Mouse (Mus musculus): ENCODE measurements around the gene Homer2. TPM values are rescaled to one million over a fixed set of nuclear protein-coding genes. Genes with fewer than 3 reads are reported as not detected.

Gene Homer2
- polyA plus RNA-seq, 1 experiment from 2014 or later = 80.4 TPM

DNA sequence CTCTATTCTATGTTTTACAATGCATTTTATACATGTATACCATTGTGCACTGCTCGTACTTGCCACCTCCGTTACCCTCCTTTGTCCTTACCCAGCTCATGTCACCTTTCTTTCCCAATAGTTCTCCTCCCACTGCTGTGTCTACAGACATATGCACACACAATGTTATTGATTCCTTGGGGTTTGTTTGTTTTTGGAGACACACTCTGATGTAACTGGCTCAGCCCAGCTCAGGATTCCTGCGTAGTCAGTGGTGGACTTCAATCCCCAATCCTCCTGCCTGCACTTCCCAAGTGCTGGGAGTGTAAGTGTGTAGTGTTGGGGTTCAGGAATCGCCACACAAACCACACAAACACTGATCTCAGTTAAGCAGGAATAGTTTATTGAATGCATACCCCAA is 120.1 kb downstream of the Homer2 start:
- no peak overlapping the region for H3K27ac ChIP-seq (replicated peaks in 1 of 2; ENCODE audit: control insufficient read depth in 1 of 2, insufficient read depth in 1 of 2, low read depth in 2 of 2, low read length in 2 of 2)
- no peak overlapping the region for H3K4me3 ChIP-seq (ENCODE audit: control insufficient read depth in 1 of 2, insufficient read depth in 1 of 2, low read depth in 1 of 2, low read length in 2 of 2)
- WGBS = 84% methylated on average over 4 of the region's 4 CpGs
- H3K27me3 ChIP-seq (ENCODE audit: control insufficient read depth, insufficient read depth, low read length) = no peaks in the 10 kb centered on the region
- H3K36me3 ChIP-seq (ENCODE audit: control insufficient read depth, insufficient read depth, low read length) = peaks cover 77% of the 10 kb centered on the region
- no peak overlapping the region for H3K9ac ChIP-seq (ENCODE audit: low read length)
- H3K9me3 ChIP-seq (ENCODE audit: control insufficient read depth, low read length) = no peaks in the 10 kb centered on the region
- H3K4me1 ChIP-seq (ENCODE audit: control insufficient read depth in 2 of 2, insufficient read depth in 2 of 2, low read length in 2 of 2) = no peaks in the 10 kb centered on the region
- no peak for ATAC-seq (ENCODE audit: insufficient number of reproducible peaks, insufficient read depth, low FRiP score, low read depth)
- no peak overlapping the region for H3K4me2 ChIP-seq (ENCODE audit: low read length)

DNA sequence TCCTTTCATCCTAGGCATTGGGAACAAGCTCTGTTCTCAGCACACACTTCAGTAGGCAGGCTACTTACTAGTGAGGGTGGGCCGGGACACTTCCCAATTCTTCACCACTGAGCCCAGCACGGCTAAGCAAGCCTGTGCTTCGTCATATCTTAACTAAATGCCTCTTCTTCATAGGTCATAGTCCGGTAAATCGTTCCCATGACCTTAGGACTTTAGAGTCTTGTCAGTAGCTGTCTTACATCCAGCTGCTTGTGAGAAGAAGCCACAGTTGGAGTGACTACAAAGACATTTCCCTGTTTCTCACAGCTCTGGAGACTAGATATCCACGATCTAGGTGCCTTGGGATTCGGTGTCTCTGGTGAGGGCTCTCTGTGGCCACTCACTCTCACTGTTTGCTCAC is 122.0 kb downstream of the Homer2 start:
- Histone ChIP-seq H3K36me3 (ENCODE audit: control insufficient read depth, insufficient read depth, low read length) (peaks cover 61% of the 10 kb centered on the region), H3K4me1 (ENCODE audit: control insufficient read depth in 2 of 2, insufficient read depth in 2 of 2, low read length in 2 of 2) (no peaks in the 10 kb centered on the region), H3K9me3 (ENCODE audit: control insufficient read depth, low read length) (no peaks in the 10 kb centered on the region), H3K27me3 (ENCODE audit: control insufficient read depth, insufficient read depth, low read length) (no peaks in the 10 kb centered on the region), H3K9ac (ENCODE audit: low read length) (no peak overlapping the region), H3K27ac (replicated peaks in 1 of 2; ENCODE audit: control insufficient read depth in 1 of 2, insufficient read depth in 1 of 2, low read depth in 2 of 2, low read length in 2 of 2) (no peak overlapping the region), H3K4me2 (ENCODE audit: low read length) (no peak overlapping the region), H3K4me3 (ENCODE audit: control insufficient read depth in 1 of 2, insufficient read depth in 1 of 2, low read depth in 1 of 2, low read length in 2 of 2) (no peak overlapping the region)
- no peak for ATAC-seq (ENCODE audit: insufficient number of reproducible peaks, insufficient read depth, low FRiP score, low read depth)
- WGBS = 84% methylated on average over 7 of the region's 7 CpGs

DNA sequence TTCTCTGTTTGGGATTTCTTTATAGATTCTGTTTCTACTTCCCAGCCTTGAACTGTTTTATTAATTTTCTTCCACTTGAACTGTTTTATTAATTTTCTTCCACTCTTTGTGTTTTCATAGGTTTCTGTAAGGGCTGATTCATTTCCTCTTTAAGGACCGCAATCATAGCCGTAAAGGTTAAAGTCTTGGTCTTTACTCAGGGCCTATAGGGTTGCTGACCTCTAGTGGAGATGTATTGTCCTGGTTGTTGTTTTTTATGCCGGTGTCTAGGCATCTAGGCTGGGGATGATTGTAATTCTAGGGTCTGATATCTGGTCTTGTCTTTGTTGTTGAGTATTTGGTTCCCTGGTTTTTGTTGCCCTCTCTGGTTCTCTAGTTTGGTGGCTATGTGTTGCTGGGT is 123.8 kb downstream of the Homer2 start:
- WGBS = 53% methylated on average over 3 of the region's 3 CpGs
- no peak overlapping the region for H3K27ac ChIP-seq (replicated peaks in 1 of 2; ENCODE audit: control insufficient read depth in 1 of 2, insufficient read depth in 1 of 2, low read depth in 2 of 2, low read length in 2 of 2)
- H3K9me3 ChIP-seq (ENCODE audit: control insufficient read depth, low read length) = no peaks in the 10 kb centered on the region
- no peak for ATAC-seq (ENCODE audit: insufficient number of reproducible peaks, insufficient read depth, low FRiP score, low read depth)
- H3K4me3 ChIP-seq (ENCODE audit: control insufficient read depth in 1 of 2, insufficient read depth in 1 of 2, low read depth in 1 of 2, low read length in 2 of 2) = no peak overlapping the region
- no peaks in the 10 kb centered on the region for H3K27me3 ChIP-seq (ENCODE audit: control insufficient read depth, insufficient read depth, low read length)
- no peak overlapping the region for H3K9ac ChIP-seq (ENCODE audit: low read length)
- H3K4me2 ChIP-seq (ENCODE audit: low read length) = no peak overlapping the region
- no peaks in the 10 kb centered on the region for H3K4me1 ChIP-seq (ENCODE audit: control insufficient read depth in 2 of 2, insufficient read depth in 2 of 2, low read length in 2 of 2)
- H3K36me3 ChIP-seq (ENCODE audit: control insufficient read depth, insufficient read depth, low read length) = peaks cover 61% of the 10 kb centered on the region

DNA sequence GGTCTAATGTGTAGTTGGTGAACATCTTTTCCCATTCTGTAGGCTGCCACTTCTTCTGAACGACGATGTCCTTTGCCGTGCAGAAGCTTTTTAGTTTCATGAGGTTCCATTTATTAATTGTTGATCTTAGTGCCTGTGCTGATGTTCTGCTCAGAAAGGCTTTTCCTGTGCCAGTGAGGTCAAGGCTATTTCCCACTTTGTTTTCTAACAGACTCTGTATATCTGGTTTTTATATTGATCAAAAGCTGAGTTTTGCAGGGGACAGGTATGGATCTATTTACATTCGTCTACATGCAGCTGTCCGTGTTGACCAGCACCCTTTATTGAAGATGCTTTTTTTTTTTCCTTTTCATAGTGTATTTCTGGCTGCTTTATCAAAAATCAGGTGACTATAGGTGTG is 128.0 kb downstream of the Homer2 start:
- no peaks in the 10 kb centered on the region for H3K27me3 ChIP-seq (ENCODE audit: control insufficient read depth, insufficient read depth, low read length)
- no peak overlapping the region for H3K27ac ChIP-seq (replicated peaks in 1 of 2; ENCODE audit: control insufficient read depth in 1 of 2, insufficient read depth in 1 of 2, low read depth in 2 of 2, low read length in 2 of 2)
- H3K4me2 ChIP-seq (ENCODE audit: low read length) = no peak overlapping the region
- H3K4me3 ChIP-seq (ENCODE audit: control insufficient read depth in 1 of 2, insufficient read depth in 1 of 2, low read depth in 1 of 2, low read length in 2 of 2) = no peak overlapping the region
- peaks cover 46% of the 10 kb centered on the region for H3K36me3 ChIP-seq (ENCODE audit: control insufficient read depth, insufficient read depth, low read length)
- whole genome bisulfite sequencing = 96% methylated on average over 5 of the region's 5 CpGs
- peaks cover 0 to 2% of the 10 kb centered on the region in 2 experiments; a peak in 1 of 4 replicates for H3K4me1 ChIP-seq (ENCODE audit: control insufficient read depth in 2 of 2, insufficient read depth in 2 of 2, low read length in 2 of 2)
- no peaks in the 10 kb centered on the region for H3K9me3 ChIP-seq (ENCODE audit: control insufficient read depth, low read length)
- no peak for ATAC-seq (ENCODE audit: insufficient number of reproducible peaks, insufficient read depth, low FRiP score, low read depth)
- no peak overlapping the region for H3K9ac ChIP-seq (ENCODE audit: low read length)

DNA sequence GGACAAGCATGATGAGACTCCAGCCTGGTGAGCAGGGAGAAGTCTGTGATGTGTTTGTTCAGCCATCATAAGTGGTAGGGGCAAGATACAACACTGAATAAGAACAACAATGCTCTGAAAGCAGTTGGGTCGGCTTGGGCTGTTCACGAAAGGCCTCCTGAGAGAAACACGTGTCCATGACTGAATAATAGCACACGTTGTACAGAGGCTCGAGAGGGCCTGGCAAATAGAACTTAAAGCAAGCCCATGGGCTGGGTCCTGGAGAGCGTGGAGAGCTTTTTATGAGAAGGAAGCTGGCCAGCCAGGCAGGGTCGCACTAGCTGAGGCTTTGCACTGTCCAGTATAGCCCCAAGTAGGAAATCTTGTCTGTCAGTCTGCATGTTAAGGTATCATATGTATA is 128.9 kb downstream of the Homer2 start:
- H3K27me3 ChIP-seq (ENCODE audit: control insufficient read depth, insufficient read depth, low read length) = no peaks in the 10 kb centered on the region
- ATAC-seq (ENCODE audit: insufficient number of reproducible peaks, insufficient read depth, low FRiP score, low read depth) = no peak
- H3K36me3 ChIP-seq (ENCODE audit: control insufficient read depth, insufficient read depth, low read length) = peaks cover 46% of the 10 kb centered on the region
- 89% methylated on average over 7 of the region's 7 CpGs for WGBS
- H3K4me3 ChIP-seq (ENCODE audit: control insufficient read depth in 1 of 2, insufficient read depth in 1 of 2, low read depth in 1 of 2, low read length in 2 of 2) = no peak overlapping the region
- H3K9ac ChIP-seq (ENCODE audit: low read length) = no peak overlapping the region
- peaks cover 2 to 3% of the 10 kb centered on the region in 2 experiments; a peak in 3 of 4 replicates for H3K4me1 ChIP-seq (ENCODE audit: control insufficient read depth in 2 of 2, insufficient read depth in 2 of 2, low read length in 2 of 2)
- no peak overlapping the region for H3K4me2 ChIP-seq (ENCODE audit: low read length)
- H3K27ac ChIP-seq (replicated peaks in 1 of 2; ENCODE audit: control insufficient read depth in 1 of 2, insufficient read depth in 1 of 2, low read depth in 2 of 2, low read length in 2 of 2) = no peak overlapping the region
- H3K9me3 ChIP-seq (ENCODE audit: control insufficient read depth, low read length) = no peaks in the 10 kb centered on the region

DNA sequence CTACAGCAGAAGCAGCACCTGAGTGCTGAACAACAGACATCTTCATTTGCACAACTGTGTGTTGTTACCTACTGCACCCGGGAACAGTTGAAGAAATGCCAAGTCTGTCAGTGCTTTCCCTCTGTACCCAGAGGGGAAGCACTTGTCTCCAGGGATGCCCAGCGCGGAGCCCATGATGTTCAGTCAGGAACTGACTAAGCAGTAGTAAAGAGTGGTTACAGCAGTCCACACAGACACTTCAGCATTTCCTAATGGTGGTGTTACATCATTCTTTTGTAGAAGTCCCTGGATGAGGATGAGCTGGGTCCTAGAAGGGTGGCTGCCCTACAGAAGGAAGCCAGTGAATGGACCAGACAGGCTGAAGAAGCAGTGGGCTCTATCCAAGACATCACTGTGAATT is 129.5 kb downstream of the Homer2 start:
- H3K27me3 ChIP-seq (ENCODE audit: control insufficient read depth, insufficient read depth, low read length) = no peaks in the 10 kb centered on the region
- ATAC-seq (ENCODE audit: insufficient number of reproducible peaks, insufficient read depth, low FRiP score, low read depth) = no peak
- H3K36me3 ChIP-seq (ENCODE audit: control insufficient read depth, insufficient read depth, low read length) = peaks cover 46% of the 10 kb centered on the region
- WGBS = 93% methylated on average over 3 of the region's 3 CpGs
- no peaks in the 10 kb centered on the region for H3K9me3 ChIP-seq (ENCODE audit: control insufficient read depth, low read length)
- H3K4me1 ChIP-seq (ENCODE audit: control insufficient read depth in 2 of 2, insufficient read depth in 2 of 2, low read length in 2 of 2) = peaks cover 3 to 8% of the 10 kb centered on the region in 2 experiments
- no peak overlapping the region for H3K4me3 ChIP-seq (ENCODE audit: control insufficient read depth in 1 of 2, insufficient read depth in 1 of 2, low read depth in 1 of 2, low read length in 2 of 2)
- H3K4me2 ChIP-seq (ENCODE audit: low read length) = no peak overlapping the region
- no peak overlapping the region for H3K9ac ChIP-seq (ENCODE audit: low read length)
- no peak overlapping the region for H3K27ac ChIP-seq (replicated peaks in 1 of 2; ENCODE audit: control insufficient read depth in 1 of 2, insufficient read depth in 1 of 2, low read depth in 2 of 2, low read length in 2 of 2)

DNA sequence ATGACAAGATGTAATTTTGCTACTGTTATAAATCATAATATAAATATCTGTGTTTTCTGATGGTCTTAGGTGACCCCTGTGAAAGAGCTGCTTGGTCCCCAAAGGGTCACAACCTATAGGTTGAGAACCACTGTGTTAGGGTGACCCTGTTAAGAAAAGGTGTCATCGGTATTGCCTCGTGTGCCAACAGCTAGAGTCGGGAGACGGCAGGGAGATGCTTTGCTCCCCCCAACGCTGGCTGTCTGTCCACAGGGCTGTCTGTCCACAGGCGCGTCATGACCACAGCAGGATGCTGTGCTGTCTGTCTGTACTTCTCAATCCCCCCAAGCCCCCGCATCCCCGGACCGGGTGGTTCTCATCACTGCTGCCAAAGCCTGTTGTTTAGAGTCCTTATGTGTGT is 131.7 kb downstream of the Homer2 start:
- Histone ChIP-seq H3K9me3 (ENCODE audit: control insufficient read depth, low read length) (no peaks in the 10 kb centered on the region), H3K4me3 (ENCODE audit: control insufficient read depth in 1 of 2, insufficient read depth in 1 of 2, low read depth in 1 of 2, low read length in 2 of 2) (no peak overlapping the region), H3K27ac (replicated peaks in 1 of 2; ENCODE audit: control insufficient read depth in 1 of 2, insufficient read depth in 1 of 2, low read depth in 2 of 2, low read length in 2 of 2) (no peak overlapping the region), H3K4me2 (ENCODE audit: low read length) (no peak overlapping the region), H3K9ac (ENCODE audit: low read length) (no peak overlapping the region), H3K4me1 (ENCODE audit: control insufficient read depth in 2 of 2, insufficient read depth in 2 of 2, low read length in 2 of 2) (peaks cover 6 to 18% of the 10 kb centered on the region in 2 experiments), H3K36me3 (ENCODE audit: control insufficient read depth, insufficient read depth, low read length) (peaks cover 42% of the 10 kb centered on the region), H3K27me3 (ENCODE audit: control insufficient read depth, insufficient read depth, low read length) (no peaks in the 10 kb centered on the region)
- ATAC-seq (ENCODE audit: insufficient number of reproducible peaks, insufficient read depth, low FRiP score, low read depth) = no peak
- WGBS = 86% methylated on average over 10 of the region's 10 CpGs

DNA sequence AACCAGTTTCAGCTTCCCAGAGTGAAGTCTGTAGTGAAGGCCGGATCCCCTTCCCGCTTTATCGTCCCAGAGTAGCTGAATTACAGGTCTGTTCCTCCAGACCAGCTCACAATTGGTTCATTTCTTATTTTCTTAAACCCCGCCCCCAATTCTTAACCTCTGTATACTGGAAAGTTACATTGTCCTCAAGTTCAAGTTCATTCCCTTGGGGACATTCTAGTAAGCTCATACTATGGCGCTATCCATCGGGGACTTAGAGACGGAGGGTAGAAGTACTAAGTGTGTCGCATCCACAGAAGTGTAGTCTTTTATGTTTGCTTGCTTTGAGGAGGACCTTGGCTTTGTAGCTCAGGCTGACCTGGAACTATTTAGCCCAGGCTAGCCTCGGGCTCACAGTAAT is 133.5 kb downstream of the Homer2 start:
- no peak for ATAC-seq (ENCODE audit: insufficient number of reproducible peaks, insufficient read depth, low FRiP score, low read depth)
- Histone ChIP-seq H3K27ac (replicated peaks in 1 of 2; ENCODE audit: control insufficient read depth in 1 of 2, insufficient read depth in 1 of 2, low read depth in 2 of 2, low read length in 2 of 2) (no peak overlapping the region), H3K27me3 (ENCODE audit: control insufficient read depth, insufficient read depth, low read length) (no peaks in the 10 kb centered on the region), H3K4me1 (ENCODE audit: control insufficient read depth in 2 of 2, insufficient read depth in 2 of 2, low read length in 2 of 2) (peaks cover 6 to 27% of the 10 kb centered on the region in 2 experiments), H3K9ac (ENCODE audit: low read length) (no peak overlapping the region), H3K36me3 (ENCODE audit: control insufficient read depth, insufficient read depth, low read length) (peaks cover 29% of the 10 kb centered on the region), H3K4me2 (ENCODE audit: low read length) (no peak overlapping the region), H3K9me3 (ENCODE audit: control insufficient read depth, low read length) (no peaks in the 10 kb centered on the region), H3K4me3 (ENCODE audit: control insufficient read depth in 1 of 2, insufficient read depth in 1 of 2, low read depth in 1 of 2, low read length in 2 of 2) (no peak overlapping the region)
- WGBS = 95% methylated on average over 9 of the region's 9 CpGs
